Mouse (Mus musculus) erythroblast, embryonic 14.5 days (primary cell): ENCODE measurements around the gene Gm45713. TPM values are rescaled to one million over a fixed set of nuclear protein-coding genes. Genes with fewer than 3 reads are reported as not detected.

Experiments
- H3K27me3 ChIP-seq: 2 replicates; pipeline ENCODE4 v1.6.1; 2012; ENCODE audit warnings: inconsistent platforms; ENCODE audit not compliant: control insufficient read depth
- H3K36me3 ChIP-seq: 2 replicates; pipeline ENCODE4 v1.6.1; 2012; ENCODE audit warnings: mild to moderate bottlenecking, inconsistent platforms; ENCODE audit not compliant: control insufficient read depth
- H3K4me1 ChIP-seq: 2 replicates; pipeline ENCODE4 v1.6.1; 2012; ENCODE audit warnings: inconsistent platforms; ENCODE audit not compliant: control insufficient read depth
- H3K4me3 ChIP-seq: replicated peaks from 2 replicates; pipeline ENCODE3; 2012; ENCODE audit warnings: moderate library complexity, mild to moderate bottlenecking, inconsistent platforms
- H3K9me3 ChIP-seq: 2 replicates; pipeline ENCODE4 v1.6.1; 2012; ENCODE audit warnings: low read length, inconsistent platforms, mixed read lengths; ENCODE audit not compliant: control insufficient read depth
- GATA1 ChIP-seq: IDR thresholded peaks from 2 replicates; pipeline ENCODE4 v1.6.1; 2012; ENCODE audit warnings: low read length, inconsistent platforms, mixed read lengths
- TAL1 ChIP-seq: IDR thresholded peaks from 3 replicates; pipeline ENCODE4 v1.6.1; 2012; ENCODE audit warnings: low read length, inconsistent platforms, mixed read lengths
- polyA plus RNA-seq: library from polyadenylated mRNA; stranded (reverse); fragments of >175 nt; gene quantifications from 2 replicates; pipeline ENCODE4 v1.2.3, GENCODE M21; 2012

Gm45713 gene
- polyA plus RNA-seq, 1 experiment: not detected

GRCm38 (mm10) chr7:45165701-45166100 lies 29.7 kb upstream of the Gm45713 start:
- peaks cover 4% of the 10 kb centered on the region for H3K36me3 ChIP-seq
- no peak overlapping the region for H3K4me3 ChIP-seq
- peaks cover 21% of the 10 kb centered on the region for H3K4me1 ChIP-seq
- peaks cover 37% of the 10 kb centered on the region for H3K9me3 ChIP-seq
- peaks cover 88% of the 10 kb centered on the region for H3K27me3 ChIP-seq
- no peak for TF ChIP-seq GATA1
- no peak for TF ChIP-seq TAL1

GRCm38 (mm10) chr7:45164833-45165232 lies 28.8 kb upstream of the Gm45713 start:
- no peak overlapping the region for H3K4me3 ChIP-seq

DNA sequence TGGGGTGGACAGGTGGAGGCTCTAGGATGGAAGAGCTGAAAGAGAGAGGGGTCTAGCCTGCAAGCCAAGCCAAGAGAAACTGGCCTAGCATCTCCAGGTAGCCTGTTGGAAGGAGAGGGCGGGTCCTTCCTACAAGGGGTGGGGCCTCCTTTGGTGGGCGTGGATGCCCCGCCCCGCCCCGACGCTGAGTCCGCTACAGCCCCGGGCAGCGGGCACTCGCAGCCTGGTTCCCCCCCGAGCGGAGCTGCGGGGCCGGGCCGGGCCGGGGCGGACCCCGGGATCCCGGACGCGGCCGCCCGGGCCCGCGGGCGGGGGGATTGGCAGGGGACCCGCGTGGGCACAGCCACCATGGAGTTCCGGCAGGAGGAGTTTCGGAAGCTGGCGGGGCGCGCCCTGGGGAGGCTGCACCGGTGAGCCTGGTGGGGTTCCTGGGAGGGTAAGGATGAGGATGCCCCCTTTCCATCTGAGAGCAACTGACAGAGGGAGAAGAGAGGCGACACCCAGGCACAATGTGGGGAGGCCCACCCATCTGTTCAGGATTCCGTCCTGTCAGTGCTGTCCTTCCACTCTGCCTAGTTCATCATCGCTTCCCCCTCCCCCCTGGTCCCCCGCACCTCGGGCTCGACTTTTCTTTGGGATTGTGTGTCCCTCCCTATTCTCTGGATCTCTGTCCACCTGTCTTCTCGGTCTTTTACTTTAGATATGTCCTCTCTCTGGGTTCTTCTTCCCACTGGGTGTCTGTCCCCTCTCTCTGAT lies 27.9 kb upstream of the Gm45713 start, which contains the start of gene Slc17a7:
TSS of gene Slc17a7 (plus strand) at position 215 of the 756 bp plus-strand sequence.
- peak within 1 kb of the TSS; percentile 38 for H3K4me3 ChIP-seq
- no peak for TF ChIP-seq TAL1
- TF ChIP-seq GATA1: no peak

More at GRCm38 (mm10) chr7:45164833-45165232, 28.8 kb upstream of the Gm45713 start:
- peaks cover 80% of the 10 kb centered on the region for H3K27me3 ChIP-seq
- peaks cover 21% of the 10 kb centered on the region for H3K4me1 ChIP-seq
- TF ChIP-seq GATA1 (no peak), TAL1 (no peak)
- peaks cover 10% of the 10 kb centered on the region for H3K36me3 ChIP-seq
- H3K9me3 ChIP-seq: peaks cover 29% of the 10 kb centered on the region

GRCm38 (mm10) chr7:45162996-45163615 lies 27.1 kb upstream of the Gm45713 start:
- Histone ChIP-seq H3K4me1 (peaks cover 21% of the 10 kb centered on the region), H3K36me3 (peaks cover 23% of the 10 kb centered on the region), H3K4me3 (no peak overlapping the region), H3K9me3 (peaks cover 11% of the 10 kb centered on the region), H3K27me3 (peaks cover 62% of the 10 kb centered on the region)
- no peak for TF ChIP-seq GATA1
- no peak for TF ChIP-seq TAL1

More for the DNA sequence above, 27.9 kb upstream of the Gm45713 start, which contains the start of gene Slc17a7:
- peaks cover 15% of the 10 kb centered on the region for H3K36me3 ChIP-seq
- peaks cover 71% of the 10 kb centered on the region for H3K27me3 ChIP-seq
- peaks cover 21% of the 10 kb centered on the region for H3K4me1 ChIP-seq
- peaks cover 19% of the 10 kb centered on the region for H3K9me3 ChIP-seq

DNA sequence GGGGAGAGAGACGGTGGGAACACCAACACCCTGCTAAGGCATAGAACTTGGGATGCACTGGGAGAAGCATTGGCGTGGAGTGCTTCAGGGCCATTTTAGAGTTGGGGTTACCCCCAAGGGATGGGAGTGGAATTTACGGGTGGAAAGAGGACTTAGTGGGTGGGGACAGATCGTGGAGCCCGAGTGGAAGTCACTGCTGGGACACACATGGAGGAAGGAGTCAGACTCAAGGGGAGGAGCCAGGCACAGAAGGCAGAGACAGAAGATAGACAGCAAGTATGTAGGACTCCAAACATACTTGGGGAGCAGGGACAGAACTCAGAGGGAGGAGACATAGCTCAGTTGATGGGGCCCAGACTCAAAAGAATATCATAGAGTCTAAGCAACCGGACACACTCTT lies 26.5 kb upstream of the Gm45713 start:
- TF ChIP-seq GATA1: no peak
- TF ChIP-seq TAL1: no peak
- Histone ChIP-seq H3K9me3 (peaks cover 6% of the 10 kb centered on the region; the same call in 1 of the 2 replicates), H3K4me3 (peak overlapping the region; percentile 54), H3K4me1 (peaks cover 21% of the 10 kb centered on the region), H3K36me3 (peaks cover 29% of the 10 kb centered on the region), H3K27me3 (peaks cover 57% of the 10 kb centered on the region)

DNA sequence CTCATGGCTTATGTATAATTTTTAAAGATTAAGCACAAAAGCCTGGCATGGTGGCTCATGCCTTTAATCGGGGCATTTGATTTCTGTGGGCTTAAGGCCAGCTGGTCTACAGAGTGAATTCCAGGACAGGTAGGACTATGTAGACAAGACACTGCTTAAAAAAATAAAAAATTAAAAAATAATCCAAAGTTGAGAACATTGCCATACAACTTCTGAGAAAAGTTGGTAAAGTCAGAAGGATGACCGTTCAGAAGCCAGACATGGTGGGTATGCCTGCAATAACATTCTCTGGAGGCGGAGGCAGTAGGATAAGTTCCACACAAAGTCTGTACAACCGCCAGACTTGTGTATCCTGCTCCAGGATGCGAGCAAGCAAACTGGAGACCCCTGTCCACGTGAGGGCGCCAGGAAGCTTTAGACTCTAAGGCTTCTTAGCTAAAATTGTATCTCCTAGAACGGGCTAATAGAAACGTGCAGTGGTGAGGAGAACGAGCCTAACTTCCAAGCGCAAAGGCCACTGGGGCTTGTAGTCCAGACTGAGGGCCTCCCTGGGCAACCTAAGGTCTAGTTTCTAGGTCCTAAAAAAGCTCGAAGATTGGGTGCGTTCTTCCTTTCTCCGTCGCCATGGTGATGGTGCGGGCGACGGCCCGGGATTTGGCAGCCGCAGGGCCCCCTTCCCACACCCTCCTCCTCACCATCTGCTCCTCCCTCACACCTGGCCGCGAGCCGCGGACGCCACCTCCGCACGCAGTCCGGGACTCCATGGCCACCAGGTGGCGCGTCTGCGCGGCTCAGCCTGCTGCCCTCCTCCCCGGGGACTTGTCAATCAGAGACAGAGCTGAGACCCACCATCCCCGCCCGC lies 25.8 kb upstream of the Gm45713 start:
- Histone ChIP-seq H3K4me3 (peak overlapping the region; percentile 54), H3K4me1 (peaks cover 24% of the 10 kb centered on the region), H3K27me3 (peaks cover 50% of the 10 kb centered on the region), H3K36me3 (peaks cover 34% of the 10 kb centered on the region), H3K9me3 (peaks cover 2% of the 10 kb centered on the region; the same call in 1 of the 2 replicates)
- TF ChIP-seq GATA1 (no peak), TAL1 (no peak)

- Histone ChIP-seq H3K36me3 (peaks cover 41% of the 10 kb centered on the region), H3K27me3 (peaks cover 40% of the 10 kb centered on the region), H3K4me1 (peaks cover 25% of the 10 kb centered on the region), H3K4me3 (no peak overlapping the region), H3K9me3 (peaks cover 2% of the 10 kb centered on the region; the same call in 1 of the 2 replicates)
- TF ChIP-seq GATA1: no peak
- no peak for TF ChIP-seq TAL1
These were observed 24.8 kb upstream of the Gm45713 start for GRCm38 (mm10) chr7:45160866-45161265.

DNA sequence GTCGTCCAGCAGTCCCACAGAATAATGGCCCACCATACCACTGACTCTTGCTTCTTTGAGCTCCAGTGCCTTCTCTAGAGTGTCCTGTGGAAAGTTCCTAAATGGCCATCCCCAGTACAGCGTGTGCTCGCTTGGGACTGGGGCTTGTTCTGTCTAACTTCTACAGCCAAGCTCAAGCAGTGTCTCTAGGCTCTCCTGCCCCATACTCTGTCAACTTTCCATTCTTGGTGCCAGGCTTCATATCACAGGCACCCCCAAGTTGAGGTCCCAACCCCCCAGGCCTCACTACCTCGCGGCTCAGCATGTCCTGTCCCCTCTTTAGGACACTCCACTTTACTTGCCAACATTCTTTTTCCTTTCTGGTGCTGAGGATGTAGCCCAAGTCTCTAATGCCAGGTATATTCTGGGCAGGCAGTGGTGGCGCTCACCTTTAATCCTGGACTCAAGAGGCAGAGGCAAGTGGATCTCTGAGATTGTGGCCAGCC lies 24.3 kb upstream of the Gm45713 start:
- H3K36me3 ChIP-seq: peaks cover 41% of the 10 kb centered on the region

More for the DNA sequence above, 24.3 kb upstream of the Gm45713 start:
- peaks cover 29% of the 10 kb centered on the region for H3K4me1 ChIP-seq
- H3K4me3 ChIP-seq: no peak overlapping the region
- peaks cover 2% of the 10 kb centered on the region; the same call in 1 of the 2 replicates for H3K9me3 ChIP-seq
- TF ChIP-seq TAL1: no peak
- no peak for TF ChIP-seq GATA1
- H3K27me3 ChIP-seq: peaks cover 35% of the 10 kb centered on the region
